Mouse (Mus musculus): ENCODE measurements around the gene Serpinb1b.

DNA sequence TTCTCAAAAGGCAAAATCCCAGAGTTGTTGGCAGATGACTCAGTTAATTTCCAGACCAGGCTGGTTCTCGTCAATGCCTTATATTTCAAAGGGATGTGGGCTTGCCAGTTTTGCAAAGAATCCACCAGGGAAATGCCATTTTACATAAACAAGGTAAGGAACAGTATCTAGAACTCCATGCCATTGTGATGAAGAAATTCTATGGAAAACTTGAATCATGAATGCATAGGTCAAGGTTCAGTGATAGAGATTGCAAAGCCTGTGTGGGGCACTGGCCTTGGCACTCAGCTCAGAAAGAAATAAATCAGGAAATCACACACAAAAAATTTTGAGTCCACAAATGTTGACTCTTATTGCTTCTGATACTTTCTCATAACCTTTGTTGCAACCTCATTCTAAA lies 42.9 kb upstream of the Serpinb1b start:
- TF ChIP-seq EP300 (IDR thresholded peaks at IDR 0.05; ENCODE audit: insufficient read depth, low read depth, low read length) (no peak), POLR2A (IDR thresholded peaks at IDR 0.05; ENCODE audit: insufficient read depth, low read length) (no peak), CTCF (IDR thresholded peaks at IDR 0.05; ENCODE audit: low read depth, low read length) (no peak)
